Mouse (Mus musculus): Measurements from ENCODE around the gene Ttc9c. TPM values are rescaled to one million over a fixed set of nuclear protein-coding genes. Genes with fewer than 3 reads are reported as not detected.

Ttc9c gene
- polyA plus RNA-seq, 1 experiment = 7.9 TPM

DNA sequence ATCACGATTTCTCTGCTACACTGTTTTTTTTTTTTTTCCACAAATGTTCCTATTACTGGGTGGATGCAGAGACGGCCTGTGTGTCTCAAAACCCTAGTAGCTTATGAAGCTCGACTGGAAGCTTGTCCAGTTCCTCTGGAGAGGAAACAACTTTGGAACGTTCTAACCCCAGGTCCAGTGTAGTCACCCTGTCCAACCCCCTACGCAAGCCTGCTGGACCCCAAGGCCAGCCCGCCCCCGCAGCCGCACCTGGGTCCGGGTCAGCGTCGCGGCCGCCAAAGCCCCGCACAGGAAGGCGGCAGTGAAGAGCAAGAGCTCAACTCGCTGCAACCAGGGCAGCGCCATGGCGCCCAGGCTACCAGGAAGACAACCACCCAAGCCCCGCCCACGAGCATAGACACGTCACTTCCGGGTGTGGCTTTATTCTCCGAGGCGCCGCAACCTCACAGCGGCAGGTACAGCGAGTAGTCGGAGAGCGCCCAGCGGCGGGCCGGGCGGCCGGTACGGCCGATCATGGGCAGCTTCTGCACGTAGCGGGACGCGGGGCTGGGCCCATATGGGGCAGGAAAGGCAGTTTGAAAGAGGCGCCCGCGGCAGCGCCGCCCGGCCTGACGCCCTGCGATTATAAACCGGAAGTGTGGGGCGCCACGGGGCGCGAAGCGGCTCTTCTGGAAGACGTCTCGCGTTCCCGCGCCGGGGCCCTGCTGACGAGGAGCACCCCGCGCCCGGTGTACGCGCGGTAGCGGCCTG lies 44.9 kb downstream of the Ttc9c start, which contains the start of gene Tmem179b:
Gene Tmem179b (minus strand): TSS at position 382 of the 750 bp plus-strand sequence.
- Histone ChIP-seq H3K36me3 (ENCODE audit: control insufficient read depth, insufficient read depth, low read length) (no peaks in the 10 kb centered on the region), H3K4me3 (ENCODE audit: control insufficient read depth, low read depth, low read length) (peak within 1 kb of the TSS; percentile 89), H3K27me3 (ENCODE audit: control insufficient read depth, insufficient read depth, low read length) (no peaks in the 10 kb centered on the region), H3K4me1 (ENCODE audit: control insufficient read depth, insufficient read depth, low read length) (peaks cover 6% of the 10 kb centered on the region), H3K27ac (ENCODE audit: control insufficient read depth, insufficient read depth, low read depth, low read length) (peak within 1 kb of the TSS; percentile 98)
- no peak for TF ChIP-seq CTCF (IDR thresholded peaks at IDR 0.05; ENCODE audit: control insufficient read depth, insufficient read depth, insufficient replicate concordance, low read depth, low read length)
- peak; percentile 94 for TF ChIP-seq POLR2A (IDR thresholded peaks at IDR 0.05; ENCODE audit: control insufficient read depth, low read depth, low read length)

DNA sequence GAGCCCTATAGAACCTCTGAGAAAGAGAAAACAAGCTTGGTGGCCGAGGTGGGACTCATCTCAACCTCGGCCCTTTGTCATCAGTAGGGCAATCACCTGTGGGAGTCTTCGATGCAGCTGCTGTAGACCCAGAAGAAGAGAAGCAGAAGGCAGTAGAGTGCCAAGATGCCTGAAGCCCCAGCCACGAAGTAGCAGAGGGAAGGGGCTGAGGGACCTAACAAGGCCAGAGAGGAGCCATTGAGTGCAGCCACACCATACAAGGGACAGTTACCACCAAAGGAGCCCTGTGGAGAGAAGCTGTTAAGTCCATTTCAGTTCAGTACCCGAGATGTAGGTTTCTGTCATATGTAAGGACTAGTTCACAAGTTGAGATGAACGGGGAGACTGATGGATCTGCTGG lies 45.7 kb downstream of the Ttc9c start:
- H3K4me3 ChIP-seq (ENCODE audit: control insufficient read depth, low read depth, low read length) = peak overlapping the region; percentile 59
- H3K4me1 ChIP-seq (ENCODE audit: control insufficient read depth, insufficient read depth, low read length) = peaks cover 6% of the 10 kb centered on the region
- H3K27ac ChIP-seq (ENCODE audit: control insufficient read depth, insufficient read depth, low read depth, low read length) = peak overlapping the region; percentile 68; the same call in 1 of the 2 replicates
- H3K36me3 ChIP-seq (ENCODE audit: control insufficient read depth, insufficient read depth, low read length) = no peaks in the 10 kb centered on the region
- H3K27me3 ChIP-seq (ENCODE audit: control insufficient read depth, insufficient read depth, low read length) = no peaks in the 10 kb centered on the region
- no peak for TF ChIP-seq CTCF (IDR thresholded peaks at IDR 0.05; ENCODE audit: control insufficient read depth, insufficient read depth, insufficient replicate concordance, low read depth, low read length)

DNA sequence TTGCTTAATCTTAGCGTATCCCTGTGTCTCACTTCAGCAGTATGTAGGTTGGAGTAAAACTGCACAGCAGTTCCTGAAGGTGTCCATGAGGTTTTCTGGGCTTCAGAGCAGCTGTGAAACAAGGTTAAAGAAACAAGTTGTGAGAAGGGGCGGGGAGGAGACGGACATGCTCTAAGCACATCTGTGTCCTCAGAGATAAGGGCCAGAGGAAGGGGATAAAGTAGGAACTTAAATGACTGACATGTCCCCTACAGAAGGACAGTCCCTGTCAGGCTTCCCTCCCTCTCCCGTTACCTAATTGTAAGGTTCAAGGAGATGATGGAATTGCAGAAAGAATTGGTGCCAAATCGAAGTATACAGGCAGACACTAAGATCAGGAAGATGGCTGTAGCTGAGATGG lies 46.1 kb downstream of the Ttc9c start:
- no peak overlapping the region; the same call in 1 of the 2 replicates for H3K27ac ChIP-seq (ENCODE audit: control insufficient read depth, insufficient read depth, low read depth, low read length)
- H3K4me3 ChIP-seq (ENCODE audit: control insufficient read depth, low read depth, low read length) = peak overlapping the region; percentile 59; the same call in 1 of the 2 replicates
- no peaks in the 10 kb centered on the region for H3K27me3 ChIP-seq (ENCODE audit: control insufficient read depth, insufficient read depth, low read length)
- TF ChIP-seq POLR2A (IDR thresholded peaks at IDR 0.05; ENCODE audit: control insufficient read depth, low read depth, low read length) = no peak
- no peak for TF ChIP-seq CTCF (IDR thresholded peaks at IDR 0.05; ENCODE audit: control insufficient read depth, insufficient read depth, insufficient replicate concordance, low read depth, low read length)
- H3K36me3 ChIP-seq (ENCODE audit: control insufficient read depth, insufficient read depth, low read length) = no peaks in the 10 kb centered on the region
- peaks cover 6% of the 10 kb centered on the region for H3K4me1 ChIP-seq (ENCODE audit: control insufficient read depth, insufficient read depth, low read length)

DNA sequence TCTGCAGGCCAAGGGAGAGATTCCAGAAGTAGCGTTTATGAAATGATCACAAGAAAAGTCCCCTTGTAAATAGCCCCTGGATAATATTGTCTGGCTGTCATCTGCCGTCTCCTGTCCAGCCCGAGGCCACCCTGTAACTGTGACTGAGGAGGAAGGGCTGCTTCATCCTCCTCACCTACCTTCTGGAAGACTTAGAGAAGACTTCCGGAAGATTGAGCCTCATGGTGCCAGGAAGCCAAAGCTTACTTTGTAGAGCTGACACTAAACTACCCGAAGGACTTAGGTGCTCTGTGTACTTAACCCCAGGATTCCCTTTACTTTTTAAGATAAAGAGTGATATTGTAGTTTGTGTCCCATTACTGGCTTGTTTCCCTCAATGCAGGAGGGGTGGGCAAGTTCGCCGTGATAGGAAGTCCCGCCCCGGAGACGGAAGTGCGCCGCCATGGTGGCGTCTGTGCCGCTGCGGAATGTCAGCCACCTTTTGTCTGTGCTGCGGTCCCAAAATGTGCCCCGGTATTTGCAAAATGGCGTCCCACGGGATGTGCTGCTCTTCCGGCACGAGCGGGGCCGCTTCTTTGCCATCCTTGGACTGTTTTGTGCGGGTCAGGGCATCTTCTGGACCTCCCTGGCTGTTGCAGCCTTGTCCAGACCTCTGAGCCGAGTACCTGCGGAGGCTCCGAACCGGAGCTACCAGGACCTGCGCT lies 48.4 kb downstream of the Ttc9c start, which contains the start of gene Tmem223:
Gene Tmem223 (plus strand): TSS at position 430 of the 704 bp plus-strand sequence.
- peaks cover 6% of the 10 kb centered on the region for H3K4me1 ChIP-seq (ENCODE audit: control insufficient read depth, insufficient read depth, low read length)
- peaks cover 2% of the 10 kb centered on the region for H3K36me3 ChIP-seq (ENCODE audit: control insufficient read depth, insufficient read depth, low read length)
- H3K27ac ChIP-seq (ENCODE audit: control insufficient read depth, insufficient read depth, low read depth, low read length) = peak within 1 kb of the TSS; percentile 56
- H3K27me3 ChIP-seq (ENCODE audit: control insufficient read depth, insufficient read depth, low read length) = no peaks in the 10 kb centered on the region
- peak within 1 kb of the TSS; percentile 85 for H3K4me3 ChIP-seq (ENCODE audit: control insufficient read depth, low read depth, low read length)
- no peak for TF ChIP-seq CTCF (IDR thresholded peaks at IDR 0.05; ENCODE audit: control insufficient read depth, insufficient read depth, insufficient replicate concordance, low read depth, low read length)
- peak; percentile 76 for TF ChIP-seq POLR2A (IDR thresholded peaks at IDR 0.05; ENCODE audit: control insufficient read depth, low read depth, low read length)

DNA sequence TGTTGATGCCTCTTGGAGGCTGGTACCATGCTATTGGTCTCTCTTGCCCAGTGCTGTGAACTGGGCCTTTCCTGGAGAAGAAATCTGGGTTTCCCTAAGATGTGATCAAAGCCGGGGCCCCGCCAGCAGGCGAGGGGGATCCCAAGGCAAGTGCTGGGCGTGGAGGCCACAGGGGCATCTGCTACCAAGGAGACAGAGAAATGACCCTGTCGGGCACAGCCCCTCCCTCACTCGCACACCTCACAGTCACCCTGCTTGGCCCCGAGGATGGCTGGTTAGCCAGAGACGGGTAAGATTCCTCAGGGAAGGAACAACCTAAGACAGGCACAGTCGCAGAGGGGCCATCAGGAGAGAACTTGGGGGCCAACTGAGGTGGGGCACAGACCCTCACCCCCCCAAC lies 53.6 kb downstream of the Ttc9c start:
- Histone ChIP-seq H3K4me3 (ENCODE audit: control insufficient read depth, low read depth, low read length) (no peak overlapping the region), H3K36me3 (ENCODE audit: control insufficient read depth, insufficient read depth, low read length) (peaks cover 10% of the 10 kb centered on the region), H3K4me1 (ENCODE audit: control insufficient read depth, insufficient read depth, low read length) (peaks cover 2% of the 10 kb centered on the region; the same call in 1 of the 2 replicates), H3K27me3 (ENCODE audit: control insufficient read depth, insufficient read depth, low read length) (no peaks in the 10 kb centered on the region), H3K27ac (ENCODE audit: control insufficient read depth, insufficient read depth, low read depth, low read length) (no peak overlapping the region)
- TF ChIP-seq POLR2A (IDR thresholded peaks at IDR 0.05; ENCODE audit: control insufficient read depth, low read depth, low read length) = no peak
- no peak for TF ChIP-seq CTCF (IDR thresholded peaks at IDR 0.05; ENCODE audit: control insufficient read depth, insufficient read depth, insufficient replicate concordance, low read depth, low read length)

DNA sequence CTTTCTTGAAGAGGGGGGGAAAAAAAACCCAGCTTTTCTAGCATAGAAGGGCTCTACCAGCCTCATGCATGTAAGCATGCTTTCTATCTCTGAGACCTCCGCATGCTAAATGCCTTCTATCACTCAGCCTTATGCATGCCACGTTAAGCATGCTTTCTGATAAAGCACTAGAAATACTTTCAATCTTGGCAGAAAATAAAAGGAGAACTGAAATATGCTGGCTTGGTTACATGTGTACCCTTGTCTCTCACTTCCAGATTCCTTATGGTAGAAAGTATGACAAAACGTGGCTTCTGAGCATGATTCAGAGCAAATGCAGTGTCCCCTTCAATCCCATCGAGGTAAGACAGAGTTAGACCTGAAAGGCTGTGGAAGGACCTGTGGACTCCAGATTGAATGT lies 55.9 kb downstream of the Ttc9c start:
- no peak overlapping the region for H3K4me3 ChIP-seq (ENCODE audit: control insufficient read depth, low read depth, low read length)
- peaks cover 10% of the 10 kb centered on the region for H3K36me3 ChIP-seq (ENCODE audit: control insufficient read depth, insufficient read depth, low read length)

DNA sequence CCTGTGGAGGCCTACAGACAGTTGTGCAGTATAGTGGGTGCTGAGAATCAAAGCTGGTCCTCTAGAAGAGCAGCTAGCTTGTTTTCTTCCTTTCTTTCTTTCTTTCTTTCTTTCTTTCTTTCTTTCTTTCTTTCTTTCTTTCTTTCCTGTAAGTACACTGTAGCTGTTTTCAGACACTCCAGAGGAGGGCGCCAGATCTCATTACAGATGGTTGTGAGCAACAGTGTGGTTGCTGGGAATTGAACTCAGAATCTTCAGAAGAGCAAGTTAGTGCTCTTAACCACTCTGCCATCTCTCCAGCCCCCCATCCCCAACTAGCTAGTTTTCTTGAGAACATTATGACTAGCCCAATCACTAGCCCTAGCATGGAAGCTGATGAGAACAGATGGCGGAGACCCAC lies 58.4 kb downstream of the Ttc9c start:
- TF ChIP-seq POLR2A (IDR thresholded peaks at IDR 0.05; ENCODE audit: control insufficient read depth, low read depth, low read length) (no peak), CTCF (IDR thresholded peaks at IDR 0.05; ENCODE audit: control insufficient read depth, insufficient read depth, insufficient replicate concordance, low read depth, low read length) (no peak)
- Histone ChIP-seq H3K4me3 (ENCODE audit: control insufficient read depth, low read depth, low read length) (no peak overlapping the region; the same call in 1 of the 2 replicates), H3K36me3 (ENCODE audit: control insufficient read depth, insufficient read depth, low read length) (peaks cover 8% of the 10 kb centered on the region), H3K27me3 (ENCODE audit: control insufficient read depth, insufficient read depth, low read length) (no peaks in the 10 kb centered on the region), H3K4me1 (ENCODE audit: control insufficient read depth, insufficient read depth, low read length) (peaks cover 2% of the 10 kb centered on the region; the same call in 1 of the 2 replicates), H3K27ac (ENCODE audit: control insufficient read depth, insufficient read depth, low read depth, low read length) (no peak overlapping the region)

More for the DNA sequence above, 55.9 kb downstream of the Ttc9c start:
- Histone ChIP-seq H3K27me3 (ENCODE audit: control insufficient read depth, insufficient read depth, low read length) (no peaks in the 10 kb centered on the region), H3K27ac (ENCODE audit: control insufficient read depth, insufficient read depth, low read depth, low read length) (no peak overlapping the region), H3K4me1 (ENCODE audit: control insufficient read depth, insufficient read depth, low read length) (peaks cover 2% of the 10 kb centered on the region; the same call in 1 of the 2 replicates)
- TF ChIP-seq CTCF (IDR thresholded peaks at IDR 0.05; ENCODE audit: control insufficient read depth, insufficient read depth, insufficient replicate concordance, low read depth, low read length) (no peak), POLR2A (IDR thresholded peaks at IDR 0.05; ENCODE audit: control insufficient read depth, low read depth, low read length) (no peak)

Other genes starting within 250 kb of the Ttc9c start
- gene Slc22a8, start 228.1 kb downstream of the Ttc9c start, polyA plus RNA-seq (2012; rRNA removed) = 0.04 and 0.05 TPM in 2 replicates
- not detected in 2 replicates for gene Slc22a6, start 201.3 kb downstream of the Ttc9c start, polyA plus RNA-seq (2012; rRNA removed)
- gene Chrm1, start 155.5 kb downstream of the Ttc9c start, polyA plus RNA-seq (2012; rRNA removed) = 0.58 and 0.99 TPM in 2 replicates
- 111 and 121 TPM in 2 replicates for gene Slc3a2, start 96.0 kb downstream of the Ttc9c start, polyA plus RNA-seq (2012; rRNA removed)
- gene Wdr74, start 83.5 kb downstream of the Ttc9c start, polyA plus RNA-seq (2012; rRNA removed) = 18.3 and 21.8 TPM in 2 replicates
- gene 1700092M07Rik, start 78.6 kb downstream of the Ttc9c start, polyA plus RNA-seq (2012; rRNA removed) = 670 and 676 TPM in 2 replicates
- gene Stx5a, start 77.9 kb downstream of the Ttc9c start, polyA plus RNA-seq (2012; rRNA removed) = 61.5 and 62.8 TPM in 2 replicates
- gene Nxf1, start 62.3 kb downstream of the Ttc9c start, polyA plus RNA-seq (2012; rRNA removed) = 166 and 174 TPM in 2 replicates
- gene Tmem223, start 48.3 kb downstream of the Ttc9c start, polyA plus RNA-seq (2012; rRNA removed) = 15.8 and 17.0 TPM in 2 replicates
- 29.7 and 30.8 TPM in 2 replicates for gene Tmem179b, start 44.9 kb downstream of the Ttc9c start, polyA plus RNA-seq (2012; rRNA removed)
- 28.1 and 36.2 TPM in 2 replicates for gene Taf6l, start 32.9 kb downstream of the Ttc9c start, polyA plus RNA-seq (2012; rRNA removed)
- 38.4 and 48.4 TPM in 2 replicates for gene Polr2g, start 20.8 kb downstream of the Ttc9c start, polyA plus RNA-seq (2012; rRNA removed)
- gene Zbtb3, start 16.8 kb downstream of the Ttc9c start, polyA plus RNA-seq (2012; rRNA removed) = 40.5 and 44.2 TPM in 2 replicates
- 12.9 and 14.9 TPM in 2 replicates for gene Hnrnpul2, start 677 bp upstream of the Ttc9c start, polyA plus RNA-seq (2012; rRNA removed)
- 0.64 and 1.9 TPM in 2 replicates for gene AC129217.1, start 10.4 kb upstream of the Ttc9c start, polyA plus RNA-seq (2012; rRNA removed)
- gene Bscl2, start 18.1 kb upstream of the Ttc9c start, polyA plus RNA-seq (2012; rRNA removed) = 743 and 750 TPM in 2 replicates
- gene Gng3, start 19.9 kb upstream of the Ttc9c start, polyA plus RNA-seq (2012; rRNA removed) = 2.0 and 2.4 TPM in 2 replicates
- 0.37 and 0.40 TPM in 2 replicates for gene Lrrn4cl, start 31.4 kb upstream of the Ttc9c start, polyA plus RNA-seq (2012; rRNA removed)
- gene Ubxn1, start 52.2 kb upstream of the Ttc9c start, polyA plus RNA-seq (2012; rRNA removed) = 83.7 and 92.2 TPM in 2 replicates
- 40.0 and 41.0 TPM in 2 replicates for gene Uqcc3, start 61.6 kb upstream of the Ttc9c start, polyA plus RNA-seq (2012; rRNA removed)
- gene Lbhd1, start 64.4 kb upstream of the Ttc9c start, polyA plus RNA-seq (2012; rRNA removed) = 1.1 and 1.9 TPM in 2 replicates
- not detected in 2 replicates for gene Gm49403, start 64.6 kb upstream of the Ttc9c start, polyA plus RNA-seq (2012; rRNA removed)
- 48.2 and 48.4 TPM in 2 replicates for gene 1810009A15Rik, start 69.5 kb upstream of the Ttc9c start, polyA plus RNA-seq (2012; rRNA removed)
- gene Gm49416, start 69.6 kb upstream of the Ttc9c start, polyA plus RNA-seq (2012; rRNA removed) = 1.1 TPM in 1 of 2 replicates, not detected in the other
- gene Ints5, start 73.7 kb upstream of the Ttc9c start, polyA plus RNA-seq (2012; rRNA removed) = 6.6 and 6.7 TPM in 2 replicates
- gene Ganab, start 78.7 kb upstream of the Ttc9c start, polyA plus RNA-seq (2012; rRNA removed) = 49.9 and 57.0 TPM in 2 replicates
- 19.5 and 20.4 TPM in 2 replicates for gene B3gat3, start 101.0 kb upstream of the Ttc9c start, polyA plus RNA-seq (2012; rRNA removed)
- gene Rom1, start 110.0 kb upstream of the Ttc9c start, polyA plus RNA-seq (2012; rRNA removed) = 11.6 and 13.7 TPM in 2 replicates
- gene Eml3, start 110.2 kb upstream of the Ttc9c start, polyA plus RNA-seq (2012; rRNA removed) = 4.9 and 5.7 TPM in 2 replicates
- gene Mta2, start 122.5 kb upstream of the Ttc9c start, polyA plus RNA-seq (2012; rRNA removed) = 14.0 and 14.5 TPM in 2 replicates
- gene Tut1, start 134.5 kb upstream of the Ttc9c start, polyA plus RNA-seq (2012; rRNA removed) = 38.2 and 38.6 TPM in 2 replicates
- gene Eef1g, start 147.7 kb upstream of the Ttc9c start, polyA plus RNA-seq (2012; rRNA removed) = 442 and 506 TPM in 2 replicates
- 1.6 and 2.3 TPM in 2 replicates for gene Ahnak, start 170.0 kb upstream of the Ttc9c start, polyA plus RNA-seq (2012; rRNA removed)